In the genomic region with DNA sequence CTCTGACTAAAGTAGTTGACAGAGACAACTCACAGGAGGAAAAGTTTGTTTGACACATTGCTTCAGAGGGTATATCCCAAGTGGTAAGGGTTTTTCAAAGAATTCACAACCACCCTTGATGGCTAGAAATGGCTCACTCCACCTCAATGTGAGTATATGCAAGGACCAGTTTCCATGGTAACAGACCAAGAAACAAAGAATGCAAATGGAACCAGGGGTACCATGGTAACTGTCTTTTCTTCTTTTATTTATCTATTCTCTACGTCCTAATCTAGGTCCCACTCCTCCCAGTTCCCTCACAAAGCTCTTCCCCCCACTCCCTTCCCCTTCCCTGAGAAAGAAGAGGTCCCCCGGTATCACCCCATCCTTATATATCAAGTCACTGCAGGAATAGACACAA, we compare ENCODE assay signal across 31 mouse cellular contexts. TPM values are rescaled to one million over a fixed set of nuclear protein-coding genes. Genes with fewer than 3 reads are reported as not detected.
DNase-seq lines count a peak whose midpoint lies in the region; ATAC-seq lines count a peak whose summit lies in the region.
"Had no signal": no experiment of that assay in that cellular context is flagged by ENCODE, and none has a peak within 500 bp of the region (broad histone marks: within the 10 kb centered on the region; RNA-seq: fewer than 3 reads in every experiment).

No protein-coding gene starts in this region.

- DNase-seq in forebrain, embryonic 14.5 days (ENCODE audit: low spot score), result peak; percentile 41
- no peak for DNase-seq in forebrain, embryonic 10.5 days (ENCODE audit: extremely low spot score, low spot score)
- peak; percentile 58 for DNase-seq in midbrain, embryonic 14.5 days
- DNase-seq in R1 (ENCODE audit: low read depth, low spot score), result peak; percentile 43
- DNase-seq in embryo, embryonic 10.5 days (ENCODE audit: low spot score), result peak; percentile 20
- DNase-seq in layer of hippocampus, adult 18-20 months (ENCODE audit: low spot score in 2 of 2), result no peak
- DNase-seq: adrenal gland, adult 8-10 months; cerebellum, adult 9-10 months; gastrocnemius, postnatal 36 days; heart, postnatal 36 days; kidney, adult 9 months; kidney, postnatal 14 days; layer of hippocampus, postnatal 36 days; retina, postnatal 1 day; right cerebral cortex, postnatal 25 days; spleen, adult 18-20 months; thymus, postnatal 14 days had no signal

- H3K4me1 ChIP-seq in forebrain, embryonic 14.5 days (ENCODE audit: control insufficient read depth, insufficient read depth, low read length), result no peaks in the 10 kb centered on the region
- H3K4me1 ChIP-seq in forebrain, embryonic 10.5 days, result 0 out of 2 replicates have a peak, but pooled peaks cover 6% of the 10 kb centered on the region
- H3K4me1 ChIP-seq in midbrain, embryonic 14.5 days (ENCODE audit: control insufficient read depth, insufficient read depth, low read length), result no peaks in the 10 kb centered on the region
- 0 out of 2 replicates have a peak, but pooled peaks cover 3% of the 10 kb centered on the region for H3K4me1 ChIP-seq in midbrain, embryonic 13.5 days (replicated peaks)
- H3K4me1 ChIP-seq: embryonic facial prominence, embryonic 12.5 days; heart, embryonic 15.5 days had no signal

- H3K9ac ChIP-seq in forebrain, embryonic 14.5 days (ENCODE audit: low read length), result no peak overlapping the region
- H3K9ac ChIP-seq in midbrain, embryonic 14.5 days (replicated peaks; ENCODE audit: low read length), result no peak overlapping the region
- no peak overlapping the region for H3K9ac ChIP-seq in midbrain, embryonic 13.5 days (replicated peaks)
- H3K9ac ChIP-seq: embryonic facial prominence, embryonic 12.5 days; heart, embryonic 15.5 days had no signal

- H3K27me3 ChIP-seq in forebrain, embryonic 14.5 days (replicated peaks; ENCODE audit: control insufficient read depth, insufficient read depth, low read length), result no peaks in the 10 kb centered on the region
- H3K27me3 ChIP-seq in forebrain, embryonic 10.5 days (ENCODE audit: poor library complexity, severe bottlenecking), result no peaks in the 10 kb centered on the region
- H3K27me3 ChIP-seq in midbrain, embryonic 14.5 days (ENCODE audit: control insufficient read depth, insufficient read depth, low read length), result no peaks in the 10 kb centered on the region
- no peaks in the 10 kb centered on the region for H3K27me3 ChIP-seq in midbrain, embryonic 13.5 days
- H3K27me3 ChIP-seq: embryonic facial prominence, embryonic 12.5 days; heart, embryonic 15.5 days had no signal

- no peak overlapping the region for H3K27ac ChIP-seq in forebrain, embryonic 14.5 days (ENCODE audit: low read depth, low read length)
- no peak overlapping the region for H3K27ac ChIP-seq in forebrain, embryonic 10.5 days
- H3K27ac ChIP-seq in midbrain, embryonic 14.5 days (replicated peaks; ENCODE audit: low read depth, low read length), result no peak overlapping the region
- H3K27ac ChIP-seq in midbrain, embryonic 13.5 days, result no peak overlapping the region
- H3K27ac ChIP-seq: embryonic facial prominence, embryonic 12.5 days; heart, embryonic 15.5 days; layer of hippocampus, adult 2 months; macrophage had no signal

- 20% methylated on average over 2 of the region's 2 CpGs for WGBS in forebrain, embryonic 14.5 days
- 53% methylated on average over 2 of the region's 2 CpGs for WGBS in forebrain, embryonic 10.5 days
- WGBS in midbrain, embryonic 14.5 days, result 5% methylated on average over 2 of the region's 2 CpGs
- WGBS in midbrain, embryonic 13.5 days, result 10% methylated on average over 2 of the region's 2 CpGs

- no peak overlapping the region for H3K4me2 ChIP-seq in forebrain, embryonic 14.5 days (ENCODE audit: low read length)
- H3K4me2 ChIP-seq in midbrain, embryonic 14.5 days (ENCODE audit: low read length), result no peak overlapping the region
- no peak overlapping the region for H3K4me2 ChIP-seq in midbrain, embryonic 13.5 days (replicated peaks)
- H3K4me2 ChIP-seq: embryonic facial prominence, embryonic 12.5 days; heart, embryonic 15.5 days had no signal

- no peak for ATAC-seq in forebrain, embryonic 14.5 days
- no peak; the same call in 1 of the 2 replicates for ATAC-seq in midbrain, embryonic 14.5 days (ENCODE audit: low FRiP score, low TSS enrichment)
- ATAC-seq in midbrain, embryonic 13.5 days, result no peak
- ATAC-seq: CD4-positive, CD25-positive, alpha-beta regulatory T cell, adult 4 months; hindbrain, embryonic 16.5 days; intestine, embryonic 16.5 days had no signal

- H3K4me3 ChIP-seq in forebrain, embryonic 14.5 days (ENCODE audit: low read depth, low read length), result no peak overlapping the region
- H3K4me3 ChIP-seq in forebrain, embryonic 10.5 days, result no peak overlapping the region
- no peak overlapping the region for H3K4me3 ChIP-seq in midbrain, embryonic 14.5 days (replicated peaks; ENCODE audit: low read depth, low read length)
- no peak overlapping the region for H3K4me3 ChIP-seq in midbrain, embryonic 13.5 days (replicated peaks)
- H3K4me3 ChIP-seq: embryonic facial prominence, embryonic 12.5 days; heart, embryonic 15.5 days; layer of hippocampus, adult 2 months had no signal

- no peaks in the 10 kb centered on the region for H3K9me3 ChIP-seq in forebrain, embryonic 14.5 days (replicated peaks; ENCODE audit: control insufficient read depth, low read length)
- H3K9me3 ChIP-seq in forebrain, embryonic 10.5 days, result no peaks in the 10 kb centered on the region
- H3K9me3 ChIP-seq in midbrain, embryonic 14.5 days (ENCODE audit: control insufficient read depth, low read length), result no peaks in the 10 kb centered on the region
- no peaks in the 10 kb centered on the region for H3K9me3 ChIP-seq in midbrain, embryonic 13.5 days
- H3K9me3 ChIP-seq: embryonic facial prominence, embryonic 12.5 days; heart, embryonic 15.5 days had no signal

- H3K36me3 ChIP-seq in forebrain, embryonic 14.5 days (ENCODE audit: control insufficient read depth, insufficient read depth, low read length), result no peaks in the 10 kb centered on the region
- no peaks in the 10 kb centered on the region for H3K36me3 ChIP-seq in forebrain, embryonic 10.5 days (replicated peaks)
- no peaks in the 10 kb centered on the region for H3K36me3 ChIP-seq in midbrain, embryonic 14.5 days (ENCODE audit: control insufficient read depth, insufficient read depth, low read length)
- H3K36me3 ChIP-seq in midbrain, embryonic 13.5 days, result no peaks in the 10 kb centered on the region
- H3K36me3 ChIP-seq: embryonic facial prominence, embryonic 12.5 days; heart, embryonic 15.5 days had no signal

RNA-seq across cellular contexts. Expression of gene Ins1, which starts 57.5 kb away (rescaled TPM):
- not detected in 2 replicates for polyA plus RNA-seq in forebrain, embryonic 14.5 days (2014; fragmentation: Nextera tagmentation; extraction: Ambion mirVana)
- not detected in 2 replicates for polyA plus RNA-seq in forebrain, embryonic 10.5 days (2016; fragmentation: Nextera tagmentation; extraction: Ambion mirVana)
- polyA plus RNA-seq in midbrain, embryonic 14.5 days (2014; fragmentation: Nextera tagmentation; extraction: Ambion mirVana), result not detected in 2 replicates
- polyA plus RNA-seq in midbrain, embryonic 13.5 days (2015; fragmentation: Nextera tagmentation; extraction: Ambion mirVana), result not detected in 2 replicates
- not detected for total RNA-seq in layer of hippocampus, adult 18-20 months (2021)
- total RNA-seq: adrenal gland, adult 8-10 months; ES-E14; gastrocnemius, postnatal 36 days; heart, adult 8-10 months; heart, postnatal 36 days; layer of hippocampus, adult 2 months; layer of hippocampus, postnatal 36 days; left cerebral cortex, postnatal 10 days; liver, adult 2 months had no signal
- polyA plus RNA-seq: embryonic facial prominence, embryonic 12.5 days; heart, embryonic 15.5 days; hindbrain, embryonic 16.5 days; limb, embryonic 11.5 days; liver, adult 2 months; lung, embryonic 16.5 days; macrophage had no signal

Comparison
In these comparisons a context has a peak if more than half of its experiments do, and no peak if none do; other contexts are left out.
1. DNase-seq: peak in forebrain, embryonic 14.5 days (single experiment), midbrain, embryonic 14.5 days (single experiment), R1 (single experiment) and embryo, embryonic 10.5 days (single experiment); none in forebrain, embryonic 10.5 days (single experiment) and layer of hippocampus, adult 18-20 months (0 of 2).